Mouse (Mus musculus): ENCODE results near the gene Crybg1. TPM values are rescaled to one million over a fixed set of nuclear protein-coding genes. Genes with fewer than 3 reads are reported as not detected.

The Crybg1 gene
- total and polyA plus RNA-seq, 2 experiments from 2014 or later: 0.10 to 0.16 TPM

GRCm38 (mm10) chr10:43910032-43910872 lies 238.4 kb downstream of the Crybg1 start:
- TF ChIP-seq CTCF (IDR thresholded peaks at IDR 0.05; ENCODE audit: low read depth): no peak
- no peak for ATAC-seq
- H3K36me3 ChIP-seq (ENCODE audit: insufficient read depth, low read length): no peaks in the 10 kb centered on the region; the same call in 1 of the 2 replicates

DNA sequence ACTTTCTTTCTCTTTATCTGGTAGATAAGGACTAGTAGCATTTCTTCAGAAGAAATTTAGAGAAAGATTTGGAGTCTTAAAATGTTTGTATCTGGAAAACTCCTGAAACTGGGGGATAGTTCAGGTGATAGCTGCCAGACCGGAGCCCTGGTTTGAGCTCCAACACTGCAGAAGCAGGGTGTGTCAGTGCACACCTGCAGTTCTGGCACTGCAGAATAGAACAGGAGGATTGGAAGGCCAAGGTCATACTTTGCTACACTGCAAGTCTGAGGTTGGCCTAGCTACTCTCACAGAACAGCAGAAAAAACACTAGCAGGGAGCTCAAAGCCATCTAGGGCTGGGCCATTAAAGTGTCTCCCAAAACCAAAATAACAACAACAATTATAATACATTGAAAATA lies 244.1 kb downstream of the Crybg1 start:
- Histone ChIP-seq H3K9me3 (ENCODE audit: low read length) (no peaks in the 10 kb centered on the region), H3K36me3 (ENCODE audit: insufficient read depth, low read length) (no peaks in the 10 kb centered on the region), H3K4me3 (ENCODE audit: low read length) (no peak overlapping the region), H3K4me1 (ENCODE audit: insufficient read depth, low read length) (peaks cover 7% of the 10 kb centered on the region), H3K27ac (no peak overlapping the region), H3K4me2 (ENCODE audit: low read depth, low read length) (no peak overlapping the region), H3K27me3 (ENCODE audit: insufficient read depth, low read length) (no peaks in the 10 kb centered on the region), H3K9ac (replicated peaks; ENCODE audit: low read length) (no peak overlapping the region)
- WGBS: 93% methylated on average over 1 of the region's 1 CpGs
- TF ChIP-seq CTCF (IDR thresholded peaks at IDR 0.05; ENCODE audit: low read depth): no peak
- ATAC-seq (no peak), DNase-seq (ENCODE audit: low spot score) (no peak)

More at GRCm38 (mm10) chr10:43910032-43910872, 238.4 kb downstream of the Crybg1 start:
- Histone ChIP-seq H3K4me2 (ENCODE audit: low read depth, low read length) (no peak overlapping the region), H3K9me3 (ENCODE audit: low read length) (no peaks in the 10 kb centered on the region), H3K27me3 (ENCODE audit: insufficient read depth, low read length) (no peaks in the 10 kb centered on the region), H3K4me1 (ENCODE audit: insufficient read depth, low read length) (no peaks in the 10 kb centered on the region), H3K27ac (no peak overlapping the region), H3K4me3 (ENCODE audit: low read length) (no peak overlapping the region), H3K9ac (replicated peaks; ENCODE audit: low read length) (no peak overlapping the region)
- DNase-seq (ENCODE audit: low spot score): no peak
- 82% methylated on average over 12 of the region's 12 CpGs for WGBS

GRCm38 (mm10) chr10:43901578-43902194 lies 247.0 kb downstream of the Crybg1 start, which contains the start of the genes Qrsl1 and Rtn4ip1:
Qrsl1 (minus strand) TSS chr10:43901745.
Rtn4ip1 (plus strand) TSS chr10:43901807.
- ATAC-seq (peak; percentile 99), DNase-seq (ENCODE audit: low spot score) (peak; percentile 96)
- peak within 1 kb of the TSS; percentile 66 for H3K9ac ChIP-seq (replicated peaks; ENCODE audit: low read length)
- H3K4me1 ChIP-seq (ENCODE audit: insufficient read depth, low read length): peaks cover 7% of the 10 kb centered on the region
- no peak for TF ChIP-seq CTCF (IDR thresholded peaks at IDR 0.05; ENCODE audit: low read depth)
- peak within 1 kb of the TSS; percentile 84 for H3K4me2 ChIP-seq (ENCODE audit: low read depth, low read length)
- 1% methylated on average over 40 of the region's 40 CpGs for WGBS
- peak within 1 kb of the TSS; percentile 66 for H3K27ac ChIP-seq
- H3K36me3 ChIP-seq (ENCODE audit: insufficient read depth, low read length): no peaks in the 10 kb centered on the region
- H3K4me3 ChIP-seq (ENCODE audit: low read length): peak within 1 kb of the TSS; percentile 83
- no peaks in the 10 kb centered on the region for H3K9me3 ChIP-seq (ENCODE audit: low read length)
- H3K27me3 ChIP-seq (ENCODE audit: insufficient read depth, low read length): no peaks in the 10 kb centered on the region

- TF ChIP-seq CTCF (IDR thresholded peaks at IDR 0.05; ENCODE audit: low read depth): no peak; the same call in 1 of the 2 replicates
- H3K4me3 ChIP-seq (ENCODE audit: low read length): peak overlapping the region; percentile 83
- no peaks in the 10 kb centered on the region for H3K27me3 ChIP-seq (ENCODE audit: insufficient read depth, low read length)
- peak overlapping the region; percentile 66 for H3K9ac ChIP-seq (replicated peaks; ENCODE audit: low read length)
- H3K4me1 ChIP-seq (ENCODE audit: insufficient read depth, low read length): peaks cover 7% of the 10 kb centered on the region
- peak overlapping the region; percentile 84 for H3K4me2 ChIP-seq (ENCODE audit: low read depth, low read length)
- H3K27ac ChIP-seq: peak overlapping the region; percentile 66
- ATAC-seq (no peak; the same call in 1 of the 2 replicates), DNase-seq (ENCODE audit: low spot score) (peak; percentile 56)
- H3K36me3 ChIP-seq (ENCODE audit: insufficient read depth, low read length): no peaks in the 10 kb centered on the region
- 8% methylated on average over 30 of the region's 30 CpGs for WGBS
- H3K9me3 ChIP-seq (ENCODE audit: low read length): no peaks in the 10 kb centered on the region
These were observed 247.6 kb downstream of the Crybg1 start for GRCm38 (mm10) chr10:43900883-43901570.

Other genes starting within 250 kb of the Crybg1 start
- 16.9 and 19.0 TPM in 2 replicates for gene Qrsl1, start 247.1 kb downstream of the Crybg1 start, total RNA-seq (2014; rRNA removed)
- 20.1 and 20.7 TPM in 2 replicates for gene Qrsl1, start 247.1 kb downstream of the Crybg1 start, polyA plus RNA-seq (2015; fragmentation: Nextera tagmentation; extraction: Ambion mirVana)
- 4.2 and 4.4 TPM in 2 replicates for gene Rtn4ip1, start 247.0 kb downstream of the Crybg1 start, total RNA-seq (2014; rRNA removed)
- gene Rtn4ip1, start 247.0 kb downstream of the Crybg1 start, polyA plus RNA-seq (2015; fragmentation: Nextera tagmentation; extraction: Ambion mirVana): 10.4 and 11.7 TPM in 2 replicates
- gene Atg5, start 119.5 kb upstream of the Crybg1 start, total RNA-seq (2014; rRNA removed): 23.4 and 24.7 TPM in 2 replicates
- gene Atg5, start 119.5 kb upstream of the Crybg1 start, polyA plus RNA-seq (2015; fragmentation: Nextera tagmentation; extraction: Ambion mirVana): 48.2 and 48.7 TPM in 2 replicates